Mouse (Mus musculus) embryonic facial prominence, embryonic 10.5 days (tissue): ENCODE results near the gene Bod1. TPM values are rescaled to one million over a fixed set of nuclear protein-coding genes. Genes with fewer than 3 reads are reported as not detected.

ENCODE experiments used
- DNase-seq: peaks from one replicate; pipeline ENCODE4 v3.0.0-alpha.2; 2017; ENCODE audit warnings: low spot score
- H3K27ac ChIP-seq: fragments of 300-500 bp; sonication (generic); replicated peaks from 2 replicates; pipeline ENCODE4 v1.5.1; 2016; ENCODE audit warnings: mild to moderate bottlenecking
- H3K27me3 ChIP-seq: fragments of 300-500 bp; sonication (generic); replicated peaks from 2 replicates; pipeline ENCODE4 v1.6.1; 2016; ENCODE audit warnings: low read depth, mild to moderate bottlenecking; ENCODE audit not compliant: poor library complexity, severe bottlenecking
- H3K36me3 ChIP-seq: fragments of 300-500 bp; sonication (generic); replicated peaks from 2 replicates; pipeline ENCODE4 v1.6.1; 2016; ENCODE audit warnings: mild to moderate bottlenecking, moderate library complexity
- H3K4me1 ChIP-seq: fragments of 300-500 bp; sonication (generic); 2 replicates; pipeline ENCODE4 v1.6.1; 2016
- H3K4me3 ChIP-seq: fragments of 300-500 bp; sonication (generic); 2 replicates; pipeline ENCODE4 v1.5.1; 2016; ENCODE audit warnings: mild to moderate bottlenecking, moderate library complexity
- H3K9me3 ChIP-seq: fragments of 300-500 bp; sonication (generic); 2 replicates; pipeline ENCODE4 v1.6.1; 2016; ENCODE audit warnings: mild to moderate bottlenecking
- WGBS: fragments of 180-500 bp; shearing (Covaris S2); methylation state at CpG from one replicate; pipeline ENCODE4 v1.1.7; 2016; 5-methylcytosine and 5-hydroxymethylcytosine counted together
- polyA plus RNA-seq: library from polyadenylated mRNA; unstranded; fragments of >200 nt; fragmentation: Nextera tagmentation; extraction: Ambion mirVana; gene quantifications from 2 replicates; pipeline ENCODE4 v1.2.1, GENCODE M21; 2016

The Bod1 gene
- polyA plus RNA-seq, 1 experiment from 2014 or later, result 113 TPM

- DNase-seq, result no peak
- H3K4me1 ChIP-seq, result no peaks in the 10 kb centered on the region
- H3K27me3 ChIP-seq, result no peaks in the 10 kb centered on the region
- no peaks in the 10 kb centered on the region for H3K36me3 ChIP-seq
- no peak overlapping the region for H3K27ac ChIP-seq
- no peak overlapping the region for H3K4me3 ChIP-seq
- no peaks in the 10 kb centered on the region for H3K9me3 ChIP-seq
- WGBS, result 65% methylated on average over 2 of the region's 2 CpGs
These were observed 50.9 kb downstream of the Bod1 start for GRCm38 (mm10) chr11:31620796-31621195.

- Histone ChIP-seq H3K27ac (no peak overlapping the region), H3K9me3 (no peaks in the 10 kb centered on the region), H3K4me3 (no peak overlapping the region), H3K27me3 (no peaks in the 10 kb centered on the region), H3K4me1 (no peaks in the 10 kb centered on the region), H3K36me3 (no peaks in the 10 kb centered on the region)
- 84% methylated on average over 3 of the region's 3 CpGs for whole genome bisulfite sequencing
- no peak for DNase-seq
These were observed 53.9 kb downstream of the Bod1 start for GRCm38 (mm10) chr11:31617797-31618196.

GRCm38 (mm10) chr11:31617236-31617635, 54.4 kb downstream of the Bod1 start:
- no peaks in the 10 kb centered on the region for H3K36me3 ChIP-seq
- no peaks in the 10 kb centered on the region for H3K4me1 ChIP-seq
- no peak overlapping the region for H3K27ac ChIP-seq
- no peaks in the 10 kb centered on the region for H3K9me3 ChIP-seq
- DNase-seq, result no peak
- WGBS, result 54% methylated on average over 3 of the region's 3 CpGs
- H3K27me3 ChIP-seq, result no peaks in the 10 kb centered on the region
- H3K4me3 ChIP-seq, result no peak overlapping the region

- no peak overlapping the region for H3K27ac ChIP-seq
- H3K27me3 ChIP-seq, result no peaks in the 10 kb centered on the region
- H3K9me3 ChIP-seq, result no peaks in the 10 kb centered on the region
- no peak for DNase-seq
- H3K36me3 ChIP-seq, result no peaks in the 10 kb centered on the region
- H3K4me1 ChIP-seq, result no peaks in the 10 kb centered on the region
- H3K4me3 ChIP-seq, result no peak overlapping the region
- 78% methylated on average over 4 of the region's 4 CpGs for WGBS
These were observed 55.0 kb downstream of the Bod1 start for GRCm38 (mm10) chr11:31616722-31617121.

Other genes starting within 250 kb of the Bod1 start
- 2.7 and 3.2 TPM in 2 replicates for gene Cpeb4, start 200.3 kb upstream of the Bod1 start, polyA plus RNA-seq